Mouse (Mus musculus): ENCODE measurements at regions not wholly inside any gene's neighbourhood (a gene's known extent, or its start where the extent isn't known, plus 50 kb on each side); places are given as distances from the start of the nearest gene placed in this dataset.

DNA sequence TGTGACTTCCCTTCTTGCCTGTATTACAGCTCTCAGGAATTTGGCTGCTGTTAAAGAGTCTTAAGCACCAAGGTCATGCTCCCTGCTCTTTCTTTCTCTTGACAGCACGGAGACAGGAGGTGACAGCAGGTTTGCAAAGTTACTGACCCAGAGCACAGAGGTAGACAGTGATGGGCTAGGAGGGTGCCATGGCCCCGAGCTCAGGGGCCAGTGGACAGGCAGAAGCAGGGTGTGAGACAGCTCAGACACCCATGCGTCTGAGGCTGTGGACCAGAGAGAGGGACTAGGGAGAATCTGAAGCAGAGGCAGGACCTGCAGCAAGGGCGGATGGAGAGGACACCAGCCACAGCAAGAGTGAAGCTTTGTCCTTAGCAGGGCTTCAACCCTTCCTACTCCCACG lies 119.3 kb upstream of the Tdrd3 start:
- Histone ChIP-seq H3K27me3 (no peaks in the 10 kb centered on the region), H3K9ac (replicated peaks) (no peak overlapping the region), H3K27ac (no peak overlapping the region), H3K9me3 (no peaks in the 10 kb centered on the region), H3K4me3 (replicated peaks) (no peak overlapping the region), H3K4me2 (no peak overlapping the region), H3K36me3 (no peaks in the 10 kb centered on the region), H3K4me1 (replicated peaks) (no peaks in the 10 kb centered on the region)
- no peak for ATAC-seq (ENCODE audit: insufficient number of reproducible peaks, insufficient read depth, low FRiP score, low TSS enrichment, low read depth)
- whole genome bisulfite sequencing, result 45% methylated on average over 5 of the region's 5 CpGs

DNA sequence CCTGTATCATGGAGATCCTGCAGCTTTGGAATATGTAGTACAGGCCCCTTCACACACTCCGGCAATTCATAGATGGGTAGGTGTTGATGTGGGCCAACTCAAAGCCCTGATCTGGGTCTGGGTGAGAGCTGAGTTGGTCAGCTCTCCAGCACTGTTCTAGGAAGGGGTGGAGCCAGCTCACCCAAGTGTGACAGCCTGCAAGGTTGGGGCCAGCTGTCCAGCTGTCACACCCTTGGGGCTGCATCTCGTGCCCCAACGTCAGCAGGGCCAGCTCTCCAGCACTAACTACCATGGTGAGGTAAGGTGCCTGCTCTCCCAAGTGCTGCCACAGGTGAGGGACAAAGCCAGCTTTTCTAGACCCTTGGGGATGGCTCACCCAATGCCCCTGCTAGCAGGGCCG lies 115.6 kb upstream of the Tdrd3 start:
- Histone ChIP-seq H3K27me3 (no peaks in the 10 kb centered on the region), H3K27ac (no peak overlapping the region), H3K36me3 (no peaks in the 10 kb centered on the region), H3K4me1 (replicated peaks) (peaks cover 4% of the 10 kb centered on the region), H3K9ac (replicated peaks) (no peak overlapping the region), H3K9me3 (no peaks in the 10 kb centered on the region), H3K4me3 (replicated peaks) (no peak overlapping the region), H3K4me2 (no peak overlapping the region)
- ATAC-seq (ENCODE audit: insufficient number of reproducible peaks, insufficient read depth, low FRiP score, low TSS enrichment, low read depth), result no peak
- 63% methylated on average over 4 of the region's 4 CpGs for WGBS

DNA sequence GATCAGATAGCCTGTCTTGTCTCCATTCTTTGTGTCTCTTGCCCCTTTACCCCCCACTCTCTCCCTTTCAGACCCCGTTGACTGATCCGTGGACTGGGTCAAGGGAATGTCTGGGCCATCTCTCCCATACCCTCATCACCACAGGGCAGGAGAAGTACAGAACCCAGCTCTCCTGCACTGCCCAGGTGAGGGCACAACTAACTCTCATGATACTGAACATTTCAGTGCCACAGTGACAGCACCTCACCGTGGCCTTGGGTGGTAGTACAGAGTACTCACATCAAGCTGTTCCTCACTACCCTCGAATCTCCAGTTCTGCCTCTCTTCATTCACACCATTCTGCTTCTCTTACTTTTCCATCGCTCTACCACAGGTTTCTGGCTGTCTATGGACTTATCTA lies 114.9 kb upstream of the Tdrd3 start:
- H3K9ac ChIP-seq (replicated peaks), result no peak overlapping the region

DNA sequence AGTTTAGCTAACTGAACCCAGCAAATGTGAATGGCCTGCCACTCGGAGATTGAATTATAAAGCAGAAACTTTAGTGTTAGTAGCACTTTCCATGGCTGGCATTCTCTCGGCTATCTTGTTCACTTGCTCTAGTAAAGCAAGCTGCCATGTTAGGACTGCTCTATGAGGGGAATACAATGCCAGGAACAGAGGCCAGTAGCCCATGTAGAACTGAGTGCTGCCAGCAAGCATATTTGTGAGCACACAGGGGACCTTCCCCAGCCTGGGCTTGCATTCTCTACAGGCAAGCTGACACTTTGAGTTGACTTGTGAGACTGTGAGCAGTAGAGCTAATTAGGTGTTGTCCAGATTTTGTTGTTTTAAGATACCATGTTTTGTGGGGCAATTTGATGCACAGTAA lies 111.0 kb upstream of the Tdrd3 start:
- no peaks in the 10 kb centered on the region for H3K9me3 ChIP-seq
- no peak overlapping the region for H3K9ac ChIP-seq (replicated peaks)
- WGBS, result 82% methylated on average over 2 of the region's 2 CpGs
- H3K4me1 ChIP-seq (replicated peaks), result peaks cover 4% of the 10 kb centered on the region
- no peaks in the 10 kb centered on the region for H3K27me3 ChIP-seq
- H3K36me3 ChIP-seq, result no peaks in the 10 kb centered on the region
- H3K4me2 ChIP-seq, result no peak overlapping the region
- ATAC-seq (ENCODE audit: insufficient number of reproducible peaks, insufficient read depth, low FRiP score, low TSS enrichment, low read depth), result 0 out of 2 replicates have a peak, but pooled peaks have one; percentile 12
- H3K27ac ChIP-seq, result peak overlapping the region; percentile 41; the same call in 1 of the 2 replicates
- no peak overlapping the region for H3K4me3 ChIP-seq (replicated peaks)

More for the DNA sequence above, 114.9 kb upstream of the Tdrd3 start:
- H3K4me1 ChIP-seq (replicated peaks), result peaks cover 4% of the 10 kb centered on the region
- no peaks in the 10 kb centered on the region for H3K27me3 ChIP-seq
- H3K4me2 ChIP-seq, result no peak overlapping the region
- WGBS, result 75% methylated on average over 5 of the region's 5 CpGs
- H3K36me3 ChIP-seq, result no peaks in the 10 kb centered on the region
- no peak overlapping the region for H3K4me3 ChIP-seq (replicated peaks)
- ATAC-seq (ENCODE audit: insufficient number of reproducible peaks, insufficient read depth, low FRiP score, low TSS enrichment, low read depth), result no peak
- H3K9me3 ChIP-seq, result no peaks in the 10 kb centered on the region
- no peak overlapping the region for H3K27ac ChIP-seq

- no peaks in the 10 kb centered on the region for H3K9me3 ChIP-seq
- no peak overlapping the region for H3K27ac ChIP-seq
- no peak overlapping the region for H3K9ac ChIP-seq (replicated peaks)
- 30% methylated on average over 7 of the region's 7 CpGs for WGBS
- H3K4me1 ChIP-seq (replicated peaks), result peaks cover 4% of the 10 kb centered on the region
- no peak overlapping the region for H3K4me2 ChIP-seq
- H3K27me3 ChIP-seq, result no peaks in the 10 kb centered on the region
- no peak overlapping the region for H3K4me3 ChIP-seq (replicated peaks)
- H3K36me3 ChIP-seq, result no peaks in the 10 kb centered on the region
- peak; percentile 89 for ATAC-seq (ENCODE audit: insufficient number of reproducible peaks, insufficient read depth, low FRiP score, low TSS enrichment, low read depth)
Measured at GRCm38 (mm10) chr14:87306011-87306410, 110.4 kb upstream of the Tdrd3 start.

DNA sequence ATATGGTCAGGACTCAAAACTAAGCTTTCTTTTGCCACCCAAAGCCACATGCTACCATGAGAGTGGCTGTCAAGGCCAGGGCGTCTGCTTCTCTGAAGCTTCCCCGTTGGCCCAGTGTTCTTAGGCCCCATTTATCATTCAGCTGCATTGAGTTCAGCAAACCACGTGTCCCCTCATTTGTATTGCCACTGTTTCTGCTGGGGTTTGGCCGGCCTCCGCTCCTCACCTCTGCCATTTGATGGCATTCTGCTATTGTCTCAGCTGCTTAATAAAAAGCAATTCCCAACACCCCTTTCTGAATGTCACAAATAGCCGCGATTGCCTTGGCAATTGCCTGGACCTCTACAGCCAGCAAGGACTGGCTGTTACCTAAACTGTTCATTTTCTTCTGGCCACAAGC lies 108.4 kb upstream of the Tdrd3 start:
- Histone ChIP-seq H3K27ac (no peak overlapping the region), H3K4me3 (replicated peaks) (no peak overlapping the region), H3K4me1 (replicated peaks) (peaks cover 4% of the 10 kb centered on the region), H3K9ac (replicated peaks) (no peak overlapping the region), H3K4me2 (no peak overlapping the region), H3K9me3 (no peaks in the 10 kb centered on the region), H3K27me3 (no peaks in the 10 kb centered on the region), H3K36me3 (no peaks in the 10 kb centered on the region)
- WGBS, result 55% methylated on average over 7 of the region's 7 CpGs
- ATAC-seq (ENCODE audit: insufficient number of reproducible peaks, insufficient read depth, low FRiP score, low TSS enrichment, low read depth), result no peak

- Histone ChIP-seq H3K9me3 (no peaks in the 10 kb centered on the region), H3K27me3 (no peaks in the 10 kb centered on the region), H3K27ac (no peak overlapping the region), H3K4me3 (replicated peaks) (no peak overlapping the region), H3K9ac (replicated peaks) (no peak overlapping the region), H3K36me3 (no peaks in the 10 kb centered on the region), H3K4me2 (no peak overlapping the region), H3K4me1 (replicated peaks) (no peaks in the 10 kb centered on the region)
- no peak for ATAC-seq (ENCODE audit: insufficient number of reproducible peaks, insufficient read depth, low FRiP score, low TSS enrichment, low read depth)
- 92% methylated on average over 5 of the region's 5 CpGs for WGBS
Measured at GRCm38 (mm10) chr14:87312318-87312717, 104.1 kb upstream of the Tdrd3 start.

- no peak overlapping the region for H3K4me2 ChIP-seq
- 31% methylated on average over 6 of the region's 6 CpGs for WGBS
- H3K36me3 ChIP-seq, result no peaks in the 10 kb centered on the region
- H3K4me3 ChIP-seq (replicated peaks), result no peak overlapping the region
- no peak for ATAC-seq (ENCODE audit: insufficient number of reproducible peaks, insufficient read depth, low FRiP score, low TSS enrichment, low read depth)
- no peaks in the 10 kb centered on the region for H3K4me1 ChIP-seq (replicated peaks)
- H3K27me3 ChIP-seq, result no peaks in the 10 kb centered on the region
- no peak overlapping the region for H3K27ac ChIP-seq
- H3K9ac ChIP-seq (replicated peaks), result no peak overlapping the region
- H3K9me3 ChIP-seq, result no peaks in the 10 kb centered on the region
Measured at GRCm38 (mm10) chr14:87314999-87315732, 101.3 kb upstream of the Tdrd3 start.

- H3K9ac ChIP-seq (replicated peaks), result no peak overlapping the region
- H3K4me3 ChIP-seq (replicated peaks), result no peak overlapping the region
- H3K27ac ChIP-seq, result no peak overlapping the region
- 0 out of 2 replicates have a peak, but pooled peaks cover 3% of the 10 kb centered on the region for H3K4me1 ChIP-seq (replicated peaks)
- H3K27me3 ChIP-seq, result no peaks in the 10 kb centered on the region
- H3K4me2 ChIP-seq, result no peak overlapping the region
- no peaks in the 10 kb centered on the region for H3K36me3 ChIP-seq
- ATAC-seq (ENCODE audit: insufficient number of reproducible peaks, insufficient read depth, low FRiP score, low TSS enrichment, low read depth), result no peak
- 38% methylated on average over 1 of the region's 1 CpGs for WGBS
- no peaks in the 10 kb centered on the region for H3K9me3 ChIP-seq
Measured at GRCm38 (mm10) chr14:87327841-87328240, 88.6 kb upstream of the Tdrd3 start.

- H3K4me1 ChIP-seq (replicated peaks), result no peaks in the 10 kb centered on the region
Measured at GRCm38 (mm10) chr14:87337950-87338526, 78.4 kb upstream of the Tdrd3 start.

DNA sequence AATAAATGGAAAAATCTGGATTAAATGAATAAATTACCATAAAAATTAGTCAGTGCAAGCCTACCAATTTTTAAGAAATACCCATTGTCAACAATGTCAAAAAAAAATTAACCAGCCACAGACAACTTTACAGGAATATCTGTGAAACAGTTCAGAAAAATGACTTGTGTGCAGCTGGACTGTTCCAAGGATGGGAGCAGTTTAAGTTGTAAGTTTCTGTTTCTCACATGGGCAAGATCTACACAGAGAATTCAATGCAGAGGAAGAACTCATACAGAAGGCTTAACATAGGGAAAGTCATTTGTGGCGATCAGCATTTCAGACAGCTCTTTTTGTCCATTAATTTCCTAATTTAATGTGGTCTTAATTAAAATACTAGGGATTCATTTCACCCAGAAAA lies 71.9 kb upstream of the Tdrd3 start:
- Histone ChIP-seq H3K27ac (no peak overlapping the region), H3K4me3 (replicated peaks) (no peak overlapping the region), H3K4me2 (no peak overlapping the region), H3K9me3 (no peaks in the 10 kb centered on the region), H3K4me1 (replicated peaks) (no peaks in the 10 kb centered on the region), H3K9ac (replicated peaks) (no peak overlapping the region), H3K27me3 (no peaks in the 10 kb centered on the region), H3K36me3 (no peaks in the 10 kb centered on the region)
- ATAC-seq (ENCODE audit: insufficient number of reproducible peaks, insufficient read depth, low FRiP score, low TSS enrichment, low read depth), result no peak
- WGBS, result 90% methylated on average over 1 of the region's 1 CpGs

More at GRCm38 (mm10) chr14:87337950-87338526, 78.4 kb upstream of the Tdrd3 start:
- no peak for ATAC-seq (ENCODE audit: insufficient number of reproducible peaks, insufficient read depth, low FRiP score, low TSS enrichment, low read depth)
- H3K4me2 ChIP-seq, result no peak overlapping the region
- H3K27ac ChIP-seq, result no peak overlapping the region
- no peak overlapping the region for H3K9ac ChIP-seq (replicated peaks)
- 85% methylated on average over 8 of the region's 8 CpGs for WGBS
- no peaks in the 10 kb centered on the region for H3K27me3 ChIP-seq
- H3K9me3 ChIP-seq, result no peaks in the 10 kb centered on the region
- H3K4me3 ChIP-seq (replicated peaks), result no peak overlapping the region
- no peaks in the 10 kb centered on the region for H3K36me3 ChIP-seq

DNA sequence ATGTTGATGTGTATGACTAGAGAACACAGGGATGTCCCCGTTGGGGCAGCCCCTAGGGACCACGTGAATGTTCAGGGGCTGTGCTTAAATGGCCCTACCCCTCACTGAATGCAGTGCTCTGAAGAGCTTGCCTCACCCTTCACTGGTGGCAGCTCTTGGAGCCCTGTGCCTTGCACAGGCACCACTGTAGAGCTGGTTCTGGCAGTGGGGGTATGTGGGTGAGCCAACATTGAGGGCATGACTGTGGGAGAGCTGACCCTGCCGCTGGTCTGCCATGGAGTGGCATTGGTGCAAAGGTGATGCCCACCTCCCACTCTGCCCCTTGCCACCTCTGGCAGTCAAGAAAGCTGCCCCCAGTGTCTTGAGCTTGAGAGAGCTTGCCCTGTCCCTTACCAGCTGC lies 69.6 kb upstream of the Tdrd3 start:
- no peak overlapping the region for H3K27ac ChIP-seq
- peak; percentile 37; the same call in 1 of the 2 replicates for ATAC-seq (ENCODE audit: insufficient number of reproducible peaks, insufficient read depth, low FRiP score, low TSS enrichment, low read depth)
- WGBS, result 87% methylated on average over 3 of the region's 3 CpGs
- H3K27me3 ChIP-seq, result no peaks in the 10 kb centered on the region
- H3K9me3 ChIP-seq, result no peaks in the 10 kb centered on the region
- H3K4me1 ChIP-seq (replicated peaks), result no peaks in the 10 kb centered on the region
- no peak overlapping the region for H3K9ac ChIP-seq (replicated peaks)
- no peak overlapping the region for H3K4me2 ChIP-seq
- no peak overlapping the region for H3K4me3 ChIP-seq (replicated peaks)
- no peaks in the 10 kb centered on the region for H3K36me3 ChIP-seq

Data from limb, embryonic 12.5 days (tissue).